Mouse (Mus musculus) liver, embryonic 16.5 days (tissue): ENCODE results near the gene Mfsd14b. TPM values are rescaled to one million over a fixed set of nuclear protein-coding genes. Genes with fewer than 3 reads are reported as not detected.

Experiments
- ATAC-seq: fragments of 200-750 bp; cut with Nextera tagmentation; 2 replicates; pipeline ENCODE4 v1.8.0; 2017; ENCODE audit warnings: low read depth, mild to moderate bottlenecking, moderate number of reproducible peaks, moderate library complexity
- H3K27ac ChIP-seq: fragments of 300-500 bp; sonication (generic); 2 replicates; pipeline ENCODE4 v1.5.1; 2014; ENCODE audit warnings: mild to moderate bottlenecking, low read length
- H3K27me3 ChIP-seq: fragments of 300-500 bp; sonication (generic); 2 replicates; pipeline ENCODE4 v1.6.1; 2014; ENCODE audit warnings: low read depth, low read length, mixed read lengths; ENCODE audit not compliant: control insufficient read depth, insufficient read depth
- H3K36me3 ChIP-seq: fragments of 300-500 bp; sonication (generic); 2 replicates; pipeline ENCODE4 v1.6.1; 2014; ENCODE audit warnings: mild to moderate bottlenecking; ENCODE audit not compliant: control insufficient read depth, insufficient read depth
- H3K4me1 ChIP-seq: fragments of 300-500 bp; sonication (generic); 2 replicates; pipeline ENCODE4 v1.6.1; 2014; ENCODE audit warnings: low read depth, low read length, mixed read lengths; ENCODE audit not compliant: control insufficient read depth
- H3K4me2 ChIP-seq: fragments of 300-500 bp; sonication (generic); 2 replicates; pipeline ENCODE4 v1.6.1; 2014; ENCODE audit warnings: low read depth, low read length, mixed read lengths
- H3K4me3 ChIP-seq: fragments of 300-500 bp; sonication (generic); 2 replicates; pipeline ENCODE4 v1.5.1; 2014; ENCODE audit warnings: low read depth, mild to moderate bottlenecking, low read length
- H3K9ac ChIP-seq: fragments of 300-500 bp; sonication (generic); 2 replicates; pipeline ENCODE4 v1.6.1; 2014; ENCODE audit warnings: low read depth, low read length
- H3K9me3 ChIP-seq: fragments of 300-500 bp; sonication (generic); replicated peaks from 2 replicates; pipeline ENCODE4 v1.6.1; 2016; ENCODE audit warnings: low read length; ENCODE audit not compliant: control insufficient read depth
- WGBS: fragments of 180-500 bp; shearing (Covaris S2); extraction: QIAGEN DNeasy Blood & Tissue Kit; methylation state at CpG from one replicate; pipeline ENCODE4 v1.1.7; 2014; ENCODE audit not compliant: insufficient replicate concordance; 5-methylcytosine and 5-hydroxymethylcytosine counted together
- polyA plus RNA-seq: library from polyadenylated mRNA; unstranded; fragments of >200 nt; fragmentation: Nextera tagmentation; extraction: Ambion mirVana; gene quantifications from 2 replicates; pipeline ENCODE4 v1.2.1, GENCODE M21; 2015

Gene Mfsd14b
- polyA plus RNA-seq: 32.1 and 35.8 TPM in 2 replicates

GRCm38 (mm10) chr13:65112459-65113110, at the start of gene Mfsd14b:
Gene Mfsd14b (minus strand): TSS chr13:65112975.
- Histone ChIP-seq H3K27me3 (no peaks in the 10 kb centered on the region), H3K9me3 (no peaks in the 10 kb centered on the region), H3K27ac (peak within 1 kb of the TSS; percentile 96), H3K9ac (peak within 1 kb of the TSS; percentile 91), H3K36me3 (no peaks in the 10 kb centered on the region), H3K4me2 (peak within 1 kb of the TSS; percentile 75), H3K4me1 (peaks cover 10% of the 10 kb centered on the region), H3K4me3 (peak within 1 kb of the TSS; percentile 89)
- under 1% methylated on average over 60 of the region's 60 CpGs for WGBS
- peak; percentile 97 for ATAC-seq

- ATAC-seq: no peak
- H3K4me3 ChIP-seq: no peak within 1 kb of the TSS
- H3K27ac ChIP-seq: no peak within 1 kb of the TSS
- H3K4me2 ChIP-seq: no peak within 1 kb of the TSS
- H3K9ac ChIP-seq: no peak within 1 kb of the TSS
- H3K4me1 ChIP-seq: no peaks in the 10 kb centered on the region
- WGBS: 56% methylated on average over 1 of the region's 1 CpGs
- no peaks in the 10 kb centered on the region for H3K36me3 ChIP-seq
- no peaks in the 10 kb centered on the region for H3K27me3 ChIP-seq
- H3K9me3 ChIP-seq: no peaks in the 10 kb centered on the region
Measured at GRCm38 (mm10) chr13:65149940-65150339, 37.2 kb upstream of the Mfsd14b start, which contains the start of gene Olfr466. Gene Olfr466 (plus strand): TSS chr13:65150240.

- no peak for ATAC-seq
- WGBS: 65% methylated on average over 4 of the region's 4 CpGs
Measured at GRCm38 (mm10) chr13:65137789-65138188, 25.0 kb upstream of the Mfsd14b start, which contains the start of gene Olfr465-ps1. Gene Olfr465-ps1 (plus strand): TSS chr13:65138089.

GRCm38 (mm10) chr13:65127063-65127847, 14.5 kb upstream of the Mfsd14b start:
- H3K9me3 ChIP-seq: no peaks in the 10 kb centered on the region
- no peak overlapping the region for H3K4me2 ChIP-seq
- H3K36me3 ChIP-seq: no peaks in the 10 kb centered on the region
- H3K4me1 ChIP-seq: peaks cover 4% of the 10 kb centered on the region
- no peak overlapping the region for H3K4me3 ChIP-seq
- no peak overlapping the region for H3K9ac ChIP-seq
- no peaks in the 10 kb centered on the region for H3K27me3 ChIP-seq
- no peak overlapping the region for H3K27ac ChIP-seq
- no peak for ATAC-seq
- WGBS: 36% methylated on average over 3 of the region's 3 CpGs

More at GRCm38 (mm10) chr13:65137789-65138188, 25.0 kb upstream of the Mfsd14b start, which contains the start of gene Olfr465-ps1:
- no peaks in the 10 kb centered on the region for H3K36me3 ChIP-seq
- H3K27ac ChIP-seq: no peak within 1 kb of the TSS
- no peaks in the 10 kb centered on the region for H3K9me3 ChIP-seq
- no peak within 1 kb of the TSS for H3K4me3 ChIP-seq
- H3K9ac ChIP-seq: no peak within 1 kb of the TSS
- H3K4me2 ChIP-seq: no peak within 1 kb of the TSS
- no peaks in the 10 kb centered on the region for H3K4me1 ChIP-seq
- no peaks in the 10 kb centered on the region for H3K27me3 ChIP-seq

DNA sequence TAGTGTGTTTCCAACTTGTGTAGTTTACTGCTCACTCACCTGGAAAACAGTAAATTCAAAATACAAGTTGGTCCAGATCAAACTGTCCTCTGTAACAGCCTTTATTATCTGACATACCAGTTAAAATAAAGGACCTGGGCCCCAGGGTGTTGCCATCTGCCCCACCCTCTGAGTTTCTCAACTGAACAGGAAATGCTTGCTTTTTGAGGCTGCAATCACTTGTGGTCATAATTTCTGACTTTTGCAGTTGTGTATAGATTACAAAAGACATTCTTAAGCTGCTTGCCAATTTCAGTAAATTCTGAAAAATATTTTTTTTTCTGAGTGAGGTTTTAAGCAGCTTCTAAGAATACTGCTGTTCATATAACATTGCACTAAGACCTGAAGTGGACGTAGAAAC, 9.3 kb upstream of the Mfsd14b start:
- 48% methylated on average over 1 of the region's 1 CpGs for WGBS
- no peaks in the 10 kb centered on the region for H3K36me3 ChIP-seq
- no peak overlapping the region for H3K4me3 ChIP-seq
- H3K27me3 ChIP-seq: no peaks in the 10 kb centered on the region
- H3K4me2 ChIP-seq: peak overlapping the region; percentile 55
- peak overlapping the region; percentile 67; the same call in 1 of the 2 replicates for H3K27ac ChIP-seq
- H3K9ac ChIP-seq: 0 out of 2 replicates have a peak overlapping the region, but pooled peaks have one; percentile 21
- peaks cover 9% of the 10 kb centered on the region for H3K4me1 ChIP-seq
- no peaks in the 10 kb centered on the region for H3K9me3 ChIP-seq
- ATAC-seq: peak; percentile 84

DNA sequence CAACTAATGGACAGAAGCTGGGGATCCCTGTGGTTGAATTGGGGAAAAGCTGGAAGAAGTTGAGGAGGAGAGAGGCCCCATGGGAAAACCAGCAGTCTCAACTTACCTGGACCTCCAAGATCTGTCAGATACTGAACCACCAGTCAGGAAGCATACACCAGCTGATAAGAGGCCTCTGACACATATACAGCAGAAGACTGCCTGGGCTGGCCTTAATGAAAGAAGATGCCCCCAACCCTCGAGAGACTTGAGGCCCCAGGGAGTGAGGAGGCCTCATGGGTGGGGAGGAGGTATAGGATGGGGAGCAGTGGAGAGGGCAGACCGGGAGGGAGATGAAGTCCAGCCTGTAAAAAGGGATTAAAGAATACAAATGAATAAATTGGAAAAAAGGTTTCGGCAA, 8.2 kb upstream of the Mfsd14b start:
- Histone ChIP-seq H3K4me3 (no peak overlapping the region), H3K27ac (0 out of 2 replicates have a peak overlapping the region, but pooled peaks have one; percentile 41), H3K36me3 (no peaks in the 10 kb centered on the region), H3K9ac (no peak overlapping the region), H3K9me3 (no peaks in the 10 kb centered on the region), H3K4me2 (no peak overlapping the region), H3K27me3 (no peaks in the 10 kb centered on the region), H3K4me1 (peaks cover 9% of the 10 kb centered on the region)
- ATAC-seq: peak; percentile 43; the same call in 1 of the 2 replicates
- WGBS: 48% methylated on average over 3 of the region's 3 CpGs

DNA sequence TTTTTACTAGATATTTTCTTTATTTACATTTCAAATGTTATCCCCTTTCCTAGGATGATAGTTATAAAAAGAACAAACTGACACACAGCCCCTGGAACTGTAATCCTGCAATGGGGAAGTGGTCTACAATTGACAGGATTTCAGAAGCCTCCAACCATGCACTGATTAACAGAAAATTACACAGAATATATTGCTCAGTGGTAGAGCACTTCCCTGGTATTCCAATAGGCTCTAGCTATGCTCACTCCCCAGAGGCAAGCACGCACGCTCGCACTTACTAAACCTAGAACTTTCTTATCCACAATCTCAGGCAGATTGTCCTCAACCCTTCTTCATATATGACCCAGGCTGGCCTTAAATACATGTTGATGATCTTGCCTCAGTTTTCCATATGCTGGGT, 464 bp upstream of the Mfsd14b start:
- WGBS: 65% methylated on average over 3 of the region's 3 CpGs
- H3K4me3 ChIP-seq: peak overlapping the region; percentile 89
- H3K27ac ChIP-seq: peak overlapping the region; percentile 96
- H3K9me3 ChIP-seq: no peaks in the 10 kb centered on the region
- H3K4me2 ChIP-seq: peak overlapping the region; percentile 75
- no peaks in the 10 kb centered on the region for H3K27me3 ChIP-seq
- ATAC-seq: no peak
- H3K9ac ChIP-seq: peak overlapping the region; percentile 91
- H3K36me3 ChIP-seq: no peaks in the 10 kb centered on the region
- peaks cover 10% of the 10 kb centered on the region for H3K4me1 ChIP-seq

- peak; percentile 45 for ATAC-seq
- WGBS: 0% methylated on average over 5 of the region's 5 CpGs
- peak overlapping the region; percentile 96 for H3K27ac ChIP-seq
Measured at GRCm38 (mm10) chr13:65111961-65112360, 814 bp downstream of the Mfsd14b start.

More at GRCm38 (mm10) chr13:65111961-65112360, 814 bp downstream of the Mfsd14b start:
- peak overlapping the region; percentile 91 for H3K9ac ChIP-seq
- H3K4me2 ChIP-seq: peak overlapping the region; percentile 75
- peak overlapping the region; percentile 89 for H3K4me3 ChIP-seq
- no peaks in the 10 kb centered on the region for H3K9me3 ChIP-seq
- H3K4me1 ChIP-seq: peaks cover 10% of the 10 kb centered on the region
- no peaks in the 10 kb centered on the region for H3K27me3 ChIP-seq
- H3K36me3 ChIP-seq: no peaks in the 10 kb centered on the region
